ENCODE assay signal across 7 mouse cellular contexts in genomic region chr9:121352131-121352606, GRCm38 (mm10). TPM values are rescaled to one million over a fixed set of nuclear protein-coding genes. Genes with fewer than 3 reads are reported as not detected.
DNase-seq lines count a peak whose midpoint lies in the region; ATAC-seq lines count a peak whose summit lies in the region.

No protein-coding gene starts in this region.

- no peaks in the 10 kb centered on the region for H3K36me3 ChIP-seq in midbrain, embryonic 11.5 days (ENCODE audit: control insufficient read depth, insufficient read depth, low read length)
- H3K36me3 ChIP-seq in midbrain, embryonic 15.5 days (replicated peaks): no peaks in the 10 kb centered on the region
- H3K36me3 ChIP-seq in limb, embryonic 11.5 days (ENCODE audit: control insufficient read depth, insufficient read depth, low read length): no peaks in the 10 kb centered on the region

- peaks cover 39% of the 10 kb centered on the region for H3K4me1 ChIP-seq in midbrain, embryonic 11.5 days (ENCODE audit: control insufficient read depth, insufficient read depth, low read length)
- H3K4me1 ChIP-seq in midbrain, embryonic 15.5 days: peaks cover 43% of the 10 kb centered on the region
- peaks cover 31% of the 10 kb centered on the region for H3K4me1 ChIP-seq in limb, embryonic 11.5 days (ENCODE audit: control insufficient read depth, insufficient read depth, low read length)

- H3K9me3 ChIP-seq in midbrain, embryonic 11.5 days (ENCODE audit: control insufficient read depth, low read length): no peaks in the 10 kb centered on the region
- no peaks in the 10 kb centered on the region for H3K9me3 ChIP-seq in midbrain, embryonic 15.5 days
- H3K9me3 ChIP-seq in limb, embryonic 11.5 days (ENCODE audit: control insufficient read depth, low read length): no peaks in the 10 kb centered on the region

- no peak overlapping the region for H3K27ac ChIP-seq in midbrain, embryonic 11.5 days (ENCODE audit: low read depth, low read length)
- H3K27ac ChIP-seq in midbrain, embryonic 15.5 days: no peak overlapping the region
- no peak overlapping the region for H3K27ac ChIP-seq in limb, embryonic 11.5 days (replicated peaks; ENCODE audit: low read depth, low read length)

- intact Hi-C loops in left cerebral cortex, postnatal 10 days (cut with DNase I): no loop called here

- WGBS in midbrain, embryonic 11.5 days: 32% methylated on average over 11 of the region's 11 CpGs
- WGBS in midbrain, embryonic 15.5 days: 25% methylated on average over 11 of the region's 11 CpGs
- WGBS in limb, embryonic 11.5 days: 16% methylated on average over 11 of the region's 11 CpGs

- H3K9ac ChIP-seq in midbrain, embryonic 11.5 days (ENCODE audit: low read length): no peak overlapping the region; the same call in 1 of the 2 replicates
- no peak overlapping the region for H3K9ac ChIP-seq in midbrain, embryonic 15.5 days
- no peak overlapping the region for H3K9ac ChIP-seq in limb, embryonic 11.5 days (ENCODE audit: low read length)

- H3K4me3 ChIP-seq in midbrain, embryonic 11.5 days (ENCODE audit: low read depth, low read length): no peak overlapping the region
- no peak overlapping the region for H3K4me3 ChIP-seq in midbrain, embryonic 15.5 days
- no peak overlapping the region for H3K4me3 ChIP-seq in limb, embryonic 11.5 days (ENCODE audit: low read depth, low read length)

- H3K4me2 ChIP-seq in midbrain, embryonic 11.5 days: no peak overlapping the region
- no peak overlapping the region for H3K4me2 ChIP-seq in midbrain, embryonic 15.5 days
- H3K4me2 ChIP-seq in limb, embryonic 11.5 days (ENCODE audit: low read depth, severe bottlenecking): no peak overlapping the region

- no peaks in the 10 kb centered on the region for H3K27me3 ChIP-seq in midbrain, embryonic 11.5 days (ENCODE audit: control insufficient read depth, insufficient read depth, low read length)
- H3K27me3 ChIP-seq in midbrain, embryonic 15.5 days (replicated peaks): no peaks in the 10 kb centered on the region
- H3K27me3 ChIP-seq in limb, embryonic 11.5 days (ENCODE audit: control insufficient read depth, insufficient read depth, low read length): no peaks in the 10 kb centered on the region

- DNase-seq in midbrain, embryonic 11.5 days (ENCODE audit: low spot score, missing footprints): peak; percentile 92
- DNase-seq in ZHBTc4 (ENCODE audit: low read depth, low spot score): peak; percentile 85
- DNase-seq in limb, embryonic 11.5 days (ENCODE audit: low spot score): peak; percentile 69
- peak; percentile 80 for DNase-seq in naive thymus-derived CD4-positive, alpha-beta T cell, adult 2 months (ENCODE audit: low read depth)
- DNase-seq in left cerebral cortex, postnatal 10 days (ENCODE audit: extremely low spot score in 1 of 2, low spot score in 2 of 2): no peak

- ATAC-seq in midbrain, embryonic 11.5 days (ENCODE audit: low FRiP score): 0 out of 2 replicates have a peak, but pooled peaks have one; percentile 30
- no peak for ATAC-seq in midbrain, embryonic 15.5 days (replicated peaks)
- peak; percentile 79 for ATAC-seq in granulocyte monocyte progenitor cell, adult 5-6 weeks (replicated peaks; ENCODE audit: poor library complexity, severe bottlenecking)
- no peak for ATAC-seq in limb, embryonic 11.5 days (ENCODE audit: insufficient number of reproducible peaks, low FRiP score, low TSS enrichment, low read depth)

RNA-seq across cellular contexts. Expression of gene Trak1, which starts 54.9 kb away (rescaled TPM):
- 19.2 and 20.5 TPM in 2 replicates for polyA plus RNA-seq in midbrain, embryonic 11.5 days (2014; fragmentation: Nextera tagmentation; extraction: Ambion mirVana)
- polyA plus RNA-seq in midbrain, embryonic 15.5 days (2015; fragmentation: Nextera tagmentation; extraction: Ambion mirVana): 60.7 and 61.2 TPM in 2 replicates
- 29.7 and 42.5 TPM in 2 replicates for total RNA-seq in granulocyte monocyte progenitor cell, adult 5-6 weeks (2014; fragmentation: Nextera tagmentation)
- 15.9 and 25.3 TPM in 2 replicates for total RNA-seq in granulocyte monocyte progenitor cell, adult 5-6 weeks (2017)
- polyA plus RNA-seq in limb, embryonic 11.5 days (2014; fragmentation: Nextera tagmentation; extraction: Ambion mirVana): 9.3 and 11.7 TPM in 2 replicates
- total RNA-seq in left cerebral cortex, postnatal 10 days (2021): 100 to 1,000 TPM; 213 to 215 TPM

Comparison
In these comparisons a context has a peak if more than half of its experiments do, and no peak if none do; other contexts are left out.
1. ATAC-seq: peak in midbrain, embryonic 11.5 days (single experiment) and granulocyte monocyte progenitor cell, adult 5-6 weeks (single experiment); none in midbrain, embryonic 15.5 days (single experiment) and limb, embryonic 11.5 days (single experiment).
2. DNase-seq: peak in midbrain, embryonic 11.5 days (single experiment), ZHBTc4 (single experiment), limb, embryonic 11.5 days (single experiment) and naive thymus-derived CD4-positive, alpha-beta T cell, adult 2 months (single experiment); none in left cerebral cortex, postnatal 10 days (0 of 2).